Mouse (Mus musculus): Measurements from ENCODE around the gene Arl14. TPM values are rescaled to one million over a fixed set of nuclear protein-coding genes. Genes with fewer than 3 reads are reported as not detected.
"Not testable (repeated sequence)": the region's sequence is repeated elsewhere in the genome, so short reads cannot be mapped to it uniquely, and the experiment has no call there.

Gene Arl14
- polyA plus RNA-seq, 1 experiment from 2014 or later, result not detected

DNA sequence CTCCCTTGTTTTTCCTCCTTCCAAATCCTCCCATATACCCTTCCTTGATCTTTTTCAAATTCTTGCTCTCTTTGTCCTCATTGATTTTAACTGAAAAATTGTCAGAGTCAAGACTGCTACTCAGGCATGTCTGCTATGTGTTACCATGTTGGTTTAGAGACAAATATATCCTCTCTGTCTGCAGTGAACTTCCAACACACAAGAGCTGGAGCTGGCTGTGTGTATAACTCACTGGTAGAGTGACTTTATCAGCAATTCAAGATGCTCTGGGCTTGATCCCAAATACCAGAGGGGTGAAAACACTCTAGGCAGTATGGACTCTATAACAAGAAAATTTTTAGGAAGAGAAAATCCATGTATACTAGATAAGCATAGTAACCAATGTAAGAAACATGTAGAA, 2.8 kb downstream of the Arl14 start:
- ATAC-seq (replicated peaks; ENCODE audit: insufficient number of reproducible peaks, low FRiP score, low TSS enrichment), result no peak

GRCm38 (mm10) chr3:69226496-69226895, 4.3 kb downstream of the Arl14 start:
- H3K4me1 ChIP-seq (ENCODE audit: control insufficient read depth, insufficient read depth, low read length), result no peaks in the 10 kb centered on the region
- H3K4me3 ChIP-seq (ENCODE audit: low read depth, low read length), result no peak overlapping the region
- H3K27ac ChIP-seq (ENCODE audit: low read depth, low read length), result no peak overlapping the region
- H3K27me3 ChIP-seq (ENCODE audit: control insufficient read depth, insufficient read depth, low read length), result no peaks in the 10 kb centered on the region
- H3K9me3 ChIP-seq (replicated peaks; ENCODE audit: control insufficient read depth, low read length), result no peaks in the 10 kb centered on the region
- no peak overlapping the region for H3K4me2 ChIP-seq
- 54% methylated on average over 2 of the region's 2 CpGs for WGBS (ENCODE audit: insufficient replicate concordance)
- no peak for ATAC-seq (replicated peaks; ENCODE audit: insufficient number of reproducible peaks, low FRiP score, low TSS enrichment)
- H3K9ac ChIP-seq (ENCODE audit: low read depth, low read length), result no peak overlapping the region
- H3K36me3 ChIP-seq (ENCODE audit: control insufficient read depth, insufficient read depth, low read length), result no peaks in the 10 kb centered on the region

More for the DNA sequence above, 2.8 kb downstream of the Arl14 start:
- Histone ChIP-seq H3K27ac (ENCODE audit: low read depth, low read length) (no peak overlapping the region), H3K27me3 (ENCODE audit: control insufficient read depth, insufficient read depth, low read length) (no peaks in the 10 kb centered on the region), H3K36me3 (ENCODE audit: control insufficient read depth, insufficient read depth, low read length) (no peaks in the 10 kb centered on the region), H3K4me2 (no peak overlapping the region), H3K9me3 (replicated peaks; ENCODE audit: control insufficient read depth, low read length) (no peaks in the 10 kb centered on the region), H3K4me3 (ENCODE audit: low read depth, low read length) (no peak overlapping the region), H3K4me1 (ENCODE audit: control insufficient read depth, insufficient read depth, low read length) (no peaks in the 10 kb centered on the region), H3K9ac (ENCODE audit: low read depth, low read length) (no peak overlapping the region)

- no peak overlapping the region for H3K4me2 ChIP-seq
- H3K4me3 ChIP-seq (ENCODE audit: low read depth, low read length), result no peak overlapping the region
- H3K36me3 ChIP-seq (ENCODE audit: control insufficient read depth, insufficient read depth, low read length), result no peaks in the 10 kb centered on the region
- H3K27ac ChIP-seq (ENCODE audit: low read depth, low read length), result no peak overlapping the region
- no peak for ATAC-seq (replicated peaks; ENCODE audit: insufficient number of reproducible peaks, low FRiP score, low TSS enrichment)
- WGBS (ENCODE audit: insufficient replicate concordance), result 86% methylated on average over 1 of the region's 1 CpGs
- no peaks in the 10 kb centered on the region for H3K4me1 ChIP-seq (ENCODE audit: control insufficient read depth, insufficient read depth, low read length)
- H3K9me3 ChIP-seq (replicated peaks; ENCODE audit: control insufficient read depth, low read length), result no peaks in the 10 kb centered on the region
- H3K9ac ChIP-seq (ENCODE audit: low read depth, low read length), result no peak overlapping the region
- no peaks in the 10 kb centered on the region for H3K27me3 ChIP-seq (ENCODE audit: control insufficient read depth, insufficient read depth, low read length)
Observed at GRCm38 (mm10) chr3:69228002-69228401, 5.8 kb downstream of the Arl14 start.

GRCm38 (mm10) chr3:69231522-69232138, 9.4 kb downstream of the Arl14 start:
- Histone ChIP-seq H3K27ac (ENCODE audit: low read depth, low read length) (no peak overlapping the region), H3K4me2 (no peak overlapping the region), H3K9ac (ENCODE audit: low read depth, low read length) (no peak overlapping the region), H3K36me3 (ENCODE audit: control insufficient read depth, insufficient read depth, low read length) (no peaks in the 10 kb centered on the region), H3K27me3 (ENCODE audit: control insufficient read depth, insufficient read depth, low read length) (no peaks in the 10 kb centered on the region), H3K4me3 (ENCODE audit: low read depth, low read length) (no peak overlapping the region), H3K9me3 (replicated peaks; ENCODE audit: control insufficient read depth, low read length) (no peaks in the 10 kb centered on the region), H3K4me1 (ENCODE audit: control insufficient read depth, insufficient read depth, low read length) (no peaks in the 10 kb centered on the region)
- WGBS (ENCODE audit: insufficient replicate concordance), result 87% methylated on average over 14 of the region's 14 CpGs
- ATAC-seq (replicated peaks; ENCODE audit: insufficient number of reproducible peaks, low FRiP score, low TSS enrichment), result no peak

GRCm38 (mm10) chr3:69233552-69234189, 11.5 kb downstream of the Arl14 start:
- not testable (repeated sequence) for H3K27me3 ChIP-seq (ENCODE audit: control insufficient read depth, insufficient read depth, low read length); H3K4me2 ChIP-seq; ATAC-seq (replicated peaks; ENCODE audit: insufficient number of reproducible peaks, low FRiP score, low TSS enrichment); H3K9me3 ChIP-seq (replicated peaks; ENCODE audit: control insufficient read depth, low read length); H3K36me3 ChIP-seq (ENCODE audit: control insufficient read depth, insufficient read depth, low read length); H3K9ac ChIP-seq (ENCODE audit: low read depth, low read length); H3K27ac ChIP-seq (ENCODE audit: low read depth, low read length); H3K4me3 ChIP-seq (ENCODE audit: low read depth, low read length); H3K4me1 ChIP-seq (ENCODE audit: control insufficient read depth, insufficient read depth, low read length)
- WGBS (ENCODE audit: insufficient replicate concordance), result 79% methylated on average over 10 of the region's 10 CpGs

DNA sequence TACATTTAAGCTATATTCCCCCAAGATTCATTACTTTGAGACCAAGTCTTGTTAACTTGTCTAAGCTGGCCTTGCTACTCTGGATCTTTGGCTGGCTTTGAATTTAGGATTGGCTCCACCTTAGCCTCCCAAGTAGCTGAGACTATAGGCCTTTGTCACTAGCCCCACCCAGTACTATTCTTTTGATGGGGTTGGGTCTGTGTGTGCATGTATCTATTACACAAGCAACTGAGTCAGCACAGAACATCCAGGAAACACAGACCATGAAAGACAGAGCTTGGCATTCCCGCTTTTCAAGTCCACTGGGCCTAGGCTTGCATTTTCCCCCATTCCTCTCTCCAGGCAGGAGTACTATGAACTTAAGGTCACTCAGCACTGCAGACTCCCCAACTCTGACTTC, 12.3 kb downstream of the Arl14 start:
- whole genome bisulfite sequencing (ENCODE audit: insufficient replicate concordance), result 81% methylated on average over 1 of the region's 1 CpGs
- Histone ChIP-seq H3K4me1 (ENCODE audit: control insufficient read depth, insufficient read depth, low read length) (no peaks in the 10 kb centered on the region), H3K27ac (ENCODE audit: low read depth, low read length) (no peak overlapping the region), H3K9ac (ENCODE audit: low read depth, low read length) (no peak overlapping the region), H3K36me3 (ENCODE audit: control insufficient read depth, insufficient read depth, low read length) (no peaks in the 10 kb centered on the region), H3K4me3 (ENCODE audit: low read depth, low read length) (no peak overlapping the region), H3K4me2 (no peak overlapping the region), H3K9me3 (replicated peaks; ENCODE audit: control insufficient read depth, low read length) (no peaks in the 10 kb centered on the region), H3K27me3 (ENCODE audit: control insufficient read depth, insufficient read depth, low read length) (no peaks in the 10 kb centered on the region)
- ATAC-seq (replicated peaks; ENCODE audit: insufficient number of reproducible peaks, low FRiP score, low TSS enrichment), result no peak

DNA sequence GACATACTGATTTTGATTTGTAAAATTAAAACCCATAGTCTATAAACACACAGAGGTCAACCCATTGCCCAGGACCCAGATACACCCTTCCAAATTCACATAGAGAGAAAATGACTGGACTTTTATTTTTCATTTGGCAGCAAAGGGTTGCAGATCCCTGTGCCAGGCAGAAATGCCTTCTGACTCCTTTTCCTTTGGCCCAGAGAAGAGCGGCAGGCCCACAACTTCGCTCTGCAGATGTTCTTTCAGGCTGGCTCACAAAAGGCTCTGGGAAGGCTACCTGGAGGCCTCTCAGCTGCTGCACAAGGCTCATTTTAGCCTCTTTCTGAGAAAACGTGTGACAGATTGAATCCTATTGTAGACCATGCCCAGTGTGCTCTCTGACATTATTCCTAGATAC, 13.6 kb downstream of the Arl14 start:
- no peak overlapping the region for H3K27ac ChIP-seq (ENCODE audit: low read depth, low read length)
- no peak overlapping the region for H3K4me3 ChIP-seq (ENCODE audit: low read depth, low read length)
- no peak overlapping the region for H3K9ac ChIP-seq (ENCODE audit: low read depth, low read length)
- no peak for ATAC-seq (replicated peaks; ENCODE audit: insufficient number of reproducible peaks, low FRiP score, low TSS enrichment)
- H3K9me3 ChIP-seq (replicated peaks; ENCODE audit: control insufficient read depth, low read length), result no peaks in the 10 kb centered on the region
- H3K4me2 ChIP-seq, result no peak overlapping the region
- H3K27me3 ChIP-seq (ENCODE audit: control insufficient read depth, insufficient read depth, low read length), result no peaks in the 10 kb centered on the region
- H3K36me3 ChIP-seq (ENCODE audit: control insufficient read depth, insufficient read depth, low read length), result no peaks in the 10 kb centered on the region
- 78% methylated on average over 3 of the region's 3 CpGs for WGBS (ENCODE audit: insufficient replicate concordance)
- no peaks in the 10 kb centered on the region for H3K4me1 ChIP-seq (ENCODE audit: control insufficient read depth, insufficient read depth, low read length)

DNA sequence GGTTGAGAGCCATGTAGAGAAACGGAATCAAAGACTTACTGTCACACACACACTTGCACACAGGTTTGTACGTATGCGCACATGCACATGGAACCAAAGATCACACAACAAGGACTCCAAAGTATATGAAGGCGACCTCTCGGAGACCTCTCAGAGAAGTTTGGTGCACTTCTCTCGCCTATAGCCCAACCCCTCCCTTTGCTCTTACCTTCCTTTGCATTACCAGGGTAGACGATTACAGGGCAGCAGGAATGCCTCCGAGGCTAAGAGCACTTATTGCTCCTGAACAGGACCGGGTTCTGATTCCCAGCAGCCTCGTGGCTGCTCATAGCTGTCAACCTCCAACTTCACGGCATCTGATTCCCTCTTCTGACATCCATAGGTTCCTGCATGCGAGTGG, 14.3 kb downstream of the Arl14 start:
- Histone ChIP-seq H3K4me2 (no peak overlapping the region), H3K27me3 (ENCODE audit: control insufficient read depth, insufficient read depth, low read length) (no peaks in the 10 kb centered on the region), H3K9me3 (replicated peaks; ENCODE audit: control insufficient read depth, low read length) (no peaks in the 10 kb centered on the region), H3K4me3 (ENCODE audit: low read depth, low read length) (no peak overlapping the region), H3K27ac (ENCODE audit: low read depth, low read length) (no peak overlapping the region), H3K4me1 (ENCODE audit: control insufficient read depth, insufficient read depth, low read length) (no peaks in the 10 kb centered on the region), H3K36me3 (ENCODE audit: control insufficient read depth, insufficient read depth, low read length) (no peaks in the 10 kb centered on the region), H3K9ac (ENCODE audit: low read depth, low read length) (no peak overlapping the region)
- WGBS (ENCODE audit: insufficient replicate concordance), result 82% methylated on average over 12 of the region's 12 CpGs
- ATAC-seq (replicated peaks; ENCODE audit: insufficient number of reproducible peaks, low FRiP score, low TSS enrichment), result no peak

Data from heart, embryonic 11.5 days (tissue).